Mouse (Mus musculus): Measurements from ENCODE around the gene Tnfrsf21. TPM values are rescaled to one million over a fixed set of nuclear protein-coding genes. Genes with fewer than 3 reads are reported as not detected.

Gene Tnfrsf21
- polyA plus RNA-seq, 1 experiment from 2014 or later, result 32.9 TPM

DNA sequence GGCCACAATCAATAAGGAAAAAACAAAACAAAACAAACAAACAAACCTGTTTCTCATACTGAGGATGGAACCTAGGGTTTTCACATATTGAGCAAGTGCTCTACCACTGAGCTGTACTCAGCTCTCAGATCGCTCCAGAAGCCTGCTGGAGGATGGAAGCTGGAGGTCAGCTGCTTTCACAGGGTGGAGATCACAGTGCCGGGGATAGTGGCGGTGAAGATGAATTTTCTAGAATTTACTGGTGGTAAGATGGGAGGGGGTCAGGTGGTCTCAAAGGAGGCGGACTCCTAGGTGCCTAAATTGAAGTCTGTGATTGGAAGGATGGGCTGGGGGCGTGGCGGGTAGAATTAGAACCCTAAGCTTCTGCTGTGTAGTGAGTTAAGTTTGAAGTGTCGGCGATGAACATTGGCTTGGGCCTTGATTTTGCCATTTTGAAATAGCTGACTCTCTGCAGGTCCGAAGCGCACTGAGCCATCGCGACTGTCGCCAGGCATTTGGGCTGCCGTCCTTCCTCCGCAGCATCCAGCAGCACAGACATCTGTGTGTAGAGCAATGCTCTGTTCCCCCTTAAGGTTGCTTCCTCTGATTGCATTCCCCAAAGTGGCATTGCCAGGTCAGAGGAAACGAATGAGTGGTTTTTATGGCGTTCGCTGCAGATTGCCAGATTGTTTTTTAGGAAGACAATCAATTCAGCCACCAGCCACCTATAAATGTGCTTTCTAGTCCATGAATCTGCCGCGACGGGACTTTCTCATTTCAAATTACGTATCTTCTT, 9.7 kb downstream of the Tnfrsf21 start:
- no peak for ATAC-seq (ENCODE audit: insufficient number of reproducible peaks, low FRiP score, low TSS enrichment, low read depth)
- no peak overlapping the region for H3K4me3 ChIP-seq (replicated peaks)
- no peak overlapping the region for H3K27ac ChIP-seq (replicated peaks)
- no peak overlapping the region for H3K9ac ChIP-seq
- no peaks in the 10 kb centered on the region for H3K36me3 ChIP-seq
- no peaks in the 10 kb centered on the region for H3K27me3 ChIP-seq
- H3K9me3 ChIP-seq (replicated peaks), result no peaks in the 10 kb centered on the region
- H3K4me1 ChIP-seq, result no peaks in the 10 kb centered on the region
- no peak overlapping the region for H3K4me2 ChIP-seq (replicated peaks)
- WGBS, result 94% methylated on average over 22 of the region's 22 CpGs

DNA sequence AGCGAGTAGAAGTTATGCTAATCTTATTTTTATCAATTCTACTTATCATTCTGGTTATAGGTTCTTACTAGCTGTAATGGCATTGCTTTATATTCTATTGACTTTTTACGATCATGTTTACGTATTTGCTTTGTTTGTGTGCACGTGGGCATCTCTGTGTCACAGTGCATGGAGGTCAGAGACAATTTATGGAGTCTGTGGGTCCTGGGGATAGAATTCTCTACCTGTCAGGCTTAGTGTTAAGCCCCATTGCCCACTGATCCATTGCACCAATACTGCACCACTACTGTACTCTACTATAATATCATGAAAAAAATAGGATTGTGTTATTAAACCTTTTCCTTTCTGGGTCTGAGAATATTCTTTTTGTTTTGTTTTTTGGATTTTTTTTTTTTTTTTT, 10.4 kb downstream of the Tnfrsf21 start:
- no peaks in the 10 kb centered on the region for H3K36me3 ChIP-seq
- no peaks in the 10 kb centered on the region for H3K4me1 ChIP-seq
- H3K27me3 ChIP-seq, result no peaks in the 10 kb centered on the region
- no peaks in the 10 kb centered on the region for H3K9me3 ChIP-seq (replicated peaks)
- ATAC-seq (ENCODE audit: insufficient number of reproducible peaks, low FRiP score, low TSS enrichment, low read depth), result no peak
- no peak overlapping the region for H3K9ac ChIP-seq
- 95% methylated on average over 4 of the region's 4 CpGs for WGBS
- no peak overlapping the region for H3K27ac ChIP-seq (replicated peaks)
- no peak overlapping the region for H3K4me2 ChIP-seq (replicated peaks)
- no peak overlapping the region for H3K4me3 ChIP-seq (replicated peaks)

DNA sequence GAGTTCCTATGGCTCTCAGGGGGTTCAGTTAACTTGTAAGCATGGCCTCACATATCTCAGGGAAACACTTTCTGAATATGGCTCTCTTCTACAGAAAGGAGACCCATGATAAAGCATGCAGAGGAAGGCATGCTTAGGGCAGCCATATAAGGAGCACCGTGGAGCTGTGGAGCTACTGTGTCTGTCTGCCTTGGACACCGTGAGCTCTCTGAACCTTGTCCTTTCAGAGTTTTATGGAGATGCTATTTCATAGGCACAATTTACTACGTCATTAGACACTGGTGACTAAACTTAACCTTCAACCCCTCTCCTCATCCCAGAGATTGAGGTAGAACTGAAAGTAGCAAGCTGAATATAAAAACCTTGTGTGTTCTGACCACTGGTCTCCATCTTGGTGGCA, 13.2 kb downstream of the Tnfrsf21 start:
- Histone ChIP-seq H3K4me3 (replicated peaks) (no peak overlapping the region), H3K9me3 (replicated peaks) (no peaks in the 10 kb centered on the region)

DNA sequence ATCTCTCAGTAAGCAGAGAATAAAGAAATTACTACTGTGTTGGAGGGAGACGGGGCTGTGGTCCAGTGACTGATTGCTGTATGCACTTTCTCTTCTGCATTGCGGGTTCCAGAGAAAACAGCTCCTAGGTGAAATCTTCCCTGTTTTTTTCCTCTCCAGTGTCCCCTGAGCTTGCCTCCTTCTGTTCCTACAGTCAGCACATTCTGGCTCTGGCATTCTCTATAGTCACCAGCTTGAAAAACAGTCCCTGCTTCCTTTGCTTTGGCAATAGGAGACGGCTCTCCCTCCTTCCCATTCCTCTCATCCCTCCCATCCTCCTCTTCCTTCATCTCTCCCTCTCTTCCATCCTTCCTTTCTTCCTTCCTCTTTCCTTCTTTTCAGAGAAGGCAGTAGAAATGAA, 13.9 kb downstream of the Tnfrsf21 start:
- no peak overlapping the region for H3K9ac ChIP-seq
- H3K4me2 ChIP-seq (replicated peaks), result no peak overlapping the region
- H3K27ac ChIP-seq (replicated peaks), result no peak overlapping the region
- no peaks in the 10 kb centered on the region for H3K27me3 ChIP-seq
- H3K36me3 ChIP-seq, result no peaks in the 10 kb centered on the region
- H3K4me3 ChIP-seq (replicated peaks), result no peak overlapping the region
- 85% methylated on average over 3 of the region's 3 CpGs for whole genome bisulfite sequencing
- no peaks in the 10 kb centered on the region for H3K9me3 ChIP-seq (replicated peaks)
- H3K4me1 ChIP-seq, result no peaks in the 10 kb centered on the region
- ATAC-seq (ENCODE audit: insufficient number of reproducible peaks, low FRiP score, low TSS enrichment, low read depth), result no peak

More for the DNA sequence above, 13.2 kb downstream of the Tnfrsf21 start:
- Histone ChIP-seq H3K4me2 (replicated peaks) (no peak overlapping the region), H3K9ac (no peak overlapping the region), H3K36me3 (no peaks in the 10 kb centered on the region), H3K27me3 (no peaks in the 10 kb centered on the region), H3K27ac (replicated peaks) (no peak overlapping the region), H3K4me1 (no peaks in the 10 kb centered on the region)
- ATAC-seq (ENCODE audit: insufficient number of reproducible peaks, low FRiP score, low TSS enrichment, low read depth), result no peak
- WGBS, result 92% methylated on average over 3 of the region's 3 CpGs

DNA sequence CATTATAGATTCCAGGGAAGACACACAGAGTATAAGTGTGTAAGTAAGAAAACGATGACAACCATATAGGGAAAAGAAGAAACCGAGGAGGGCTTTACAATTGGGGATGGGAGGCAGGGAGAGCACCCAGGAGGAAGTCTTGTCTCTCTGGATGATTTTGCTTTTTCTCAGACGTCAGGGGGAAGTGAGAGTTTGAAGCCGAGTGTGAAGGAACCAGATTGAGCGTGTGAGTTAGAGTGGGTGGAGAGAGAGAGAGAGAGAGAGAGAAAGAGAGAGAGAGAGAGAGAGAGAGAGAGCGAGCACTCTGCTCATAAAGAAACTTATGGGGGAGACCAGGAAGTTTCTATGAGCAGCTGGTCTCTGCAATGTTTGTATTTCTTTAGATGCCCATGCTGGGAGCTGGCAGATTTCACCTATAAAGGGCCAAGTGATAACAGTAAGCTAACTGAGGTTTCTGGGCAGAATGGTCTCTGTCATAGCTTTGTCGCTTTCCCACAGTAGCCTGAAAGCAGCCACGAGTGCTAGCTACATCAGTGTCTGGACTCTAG, 16.2 kb downstream of the Tnfrsf21 start:
- peaks cover 2% of the 10 kb centered on the region; the same call in 1 of the 2 replicates for H3K36me3 ChIP-seq
- no peak overlapping the region for H3K4me2 ChIP-seq (replicated peaks)
- no peaks in the 10 kb centered on the region for H3K27me3 ChIP-seq
- H3K4me3 ChIP-seq (replicated peaks), result no peak overlapping the region
- 85% methylated on average over 8 of the region's 8 CpGs for WGBS
- no peak for ATAC-seq (ENCODE audit: insufficient number of reproducible peaks, low FRiP score, low TSS enrichment, low read depth)
- H3K4me1 ChIP-seq, result no peaks in the 10 kb centered on the region
- H3K9me3 ChIP-seq (replicated peaks), result no peaks in the 10 kb centered on the region
- H3K27ac ChIP-seq (replicated peaks), result no peak overlapping the region
- no peak overlapping the region for H3K9ac ChIP-seq

DNA sequence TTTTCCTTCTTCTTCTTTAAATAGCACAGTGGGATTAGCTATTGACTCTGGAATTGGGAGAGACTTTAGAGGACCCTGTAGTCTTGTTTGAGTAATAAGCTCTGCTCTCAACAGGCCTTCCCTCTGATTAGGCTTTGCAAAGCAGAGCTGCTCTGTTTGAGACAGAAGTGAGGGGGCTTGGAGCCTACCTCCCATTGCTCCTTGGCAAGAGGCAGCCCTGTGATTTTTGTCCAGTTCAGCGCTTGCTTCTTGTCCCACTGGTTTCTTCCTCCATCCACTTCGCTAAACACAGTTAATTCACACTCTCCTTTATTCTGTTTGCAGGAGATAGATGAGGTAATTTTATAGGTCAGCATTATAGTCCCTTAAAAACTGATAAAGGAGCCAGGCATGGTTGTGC, 19.0 kb downstream of the Tnfrsf21 start:
- no peak overlapping the region for H3K4me2 ChIP-seq (replicated peaks)
- WGBS, result 92% methylated on average over 2 of the region's 2 CpGs
- no peak for ATAC-seq (ENCODE audit: insufficient number of reproducible peaks, low FRiP score, low TSS enrichment, low read depth)
- no peaks in the 10 kb centered on the region for H3K4me1 ChIP-seq
- no peaks in the 10 kb centered on the region for H3K9me3 ChIP-seq (replicated peaks)
- no peaks in the 10 kb centered on the region for H3K27me3 ChIP-seq
- H3K27ac ChIP-seq (replicated peaks), result no peak overlapping the region
- H3K36me3 ChIP-seq, result peaks cover 17% of the 10 kb centered on the region
- H3K4me3 ChIP-seq (replicated peaks), result no peak overlapping the region
- no peak overlapping the region for H3K9ac ChIP-seq

DNA sequence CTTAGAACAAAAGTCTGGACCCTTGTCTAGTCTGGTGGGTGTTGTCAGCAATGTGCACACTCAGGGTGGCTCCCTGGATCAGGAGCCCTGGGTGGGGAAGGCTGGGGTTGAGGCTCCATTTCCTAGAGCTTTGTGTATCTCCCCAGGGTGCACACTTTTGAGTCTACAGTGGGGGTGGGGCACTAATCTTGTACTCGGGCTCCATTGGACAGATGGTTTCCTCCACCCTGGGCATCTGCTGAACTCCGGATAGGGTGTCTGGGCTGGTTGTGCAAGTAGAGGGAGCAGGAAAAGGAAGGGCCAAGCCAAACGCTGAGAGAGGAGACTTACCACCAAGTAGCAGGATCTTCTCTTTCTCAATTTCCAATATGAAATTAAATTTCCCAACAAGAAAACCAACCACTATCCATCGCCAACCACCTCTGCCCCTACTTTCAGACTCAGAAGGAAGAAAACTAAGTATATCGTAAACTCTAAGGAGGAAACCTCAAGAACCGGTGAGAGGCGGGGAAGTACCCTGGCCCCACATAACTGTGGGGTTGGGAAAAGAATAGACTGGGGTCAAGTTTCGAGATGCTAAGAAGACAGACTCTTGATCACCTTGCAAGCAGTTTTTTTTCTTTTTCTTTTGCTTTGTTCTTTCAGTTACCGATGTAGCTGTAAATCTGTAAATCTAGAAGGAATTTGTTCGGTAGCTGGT, 19.9 kb downstream of the Tnfrsf21 start:
- Histone ChIP-seq H3K4me1 (no peaks in the 10 kb centered on the region), H3K9ac (no peak overlapping the region), H3K4me2 (replicated peaks) (no peak overlapping the region), H3K9me3 (replicated peaks) (no peaks in the 10 kb centered on the region), H3K36me3 (peaks cover 19% of the 10 kb centered on the region), H3K27ac (replicated peaks) (no peak overlapping the region), H3K4me3 (replicated peaks) (no peak overlapping the region), H3K27me3 (no peaks in the 10 kb centered on the region)
- ATAC-seq (ENCODE audit: insufficient number of reproducible peaks, low FRiP score, low TSS enrichment, low read depth), result no peak
- 82% methylated on average over 10 of the region's 10 CpGs for WGBS

DNA sequence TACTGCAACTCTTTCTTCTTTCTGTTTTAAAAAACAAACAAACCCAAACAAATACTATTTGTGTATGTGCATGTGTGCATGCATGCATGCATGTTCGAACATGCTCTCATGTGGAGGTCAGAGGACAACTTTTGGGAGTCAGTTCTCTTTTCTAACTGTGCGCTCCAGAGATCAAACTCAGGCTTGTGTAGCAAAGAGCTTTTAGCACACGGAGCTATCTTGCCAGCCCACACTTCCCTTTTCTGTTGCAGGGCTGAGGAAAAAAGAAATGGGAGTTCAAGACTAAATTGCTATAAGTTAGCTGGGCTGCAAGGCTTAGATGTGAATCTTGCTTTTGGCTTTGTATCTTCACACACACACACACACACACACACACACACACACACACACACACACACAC, 24.2 kb downstream of the Tnfrsf21 start:
- Histone ChIP-seq H3K27me3 (no peaks in the 10 kb centered on the region), H3K27ac (replicated peaks) (no peak overlapping the region), H3K9ac (no peak overlapping the region), H3K4me2 (replicated peaks) (no peak overlapping the region), H3K9me3 (replicated peaks) (no peaks in the 10 kb centered on the region), H3K4me3 (replicated peaks) (no peak overlapping the region), H3K4me1 (no peaks in the 10 kb centered on the region), H3K36me3 (peaks cover 23% of the 10 kb centered on the region)
- WGBS, result 76% methylated on average over 3 of the region's 3 CpGs
- ATAC-seq (ENCODE audit: insufficient number of reproducible peaks, low FRiP score, low TSS enrichment, low read depth), result no peak

DNA sequence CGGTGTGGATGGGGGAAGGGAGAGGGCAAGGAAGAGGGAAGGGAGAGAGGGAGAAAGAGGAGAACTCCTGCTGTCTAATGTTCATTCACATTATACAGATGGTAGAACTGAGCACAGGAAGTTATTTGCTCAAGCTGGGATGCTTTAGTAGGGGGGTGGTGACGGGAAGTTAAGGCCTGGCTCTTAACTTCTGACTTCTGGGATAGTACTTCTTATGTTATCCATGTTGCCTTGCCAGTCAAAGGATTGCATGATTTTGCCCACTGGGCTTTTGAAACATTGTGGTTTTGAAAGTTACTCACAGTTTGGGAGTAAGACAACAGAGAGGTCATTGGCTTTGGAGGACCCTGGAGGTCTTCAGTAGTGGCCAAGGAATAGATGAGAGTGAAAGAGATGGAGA, 34.3 kb downstream of the Tnfrsf21 start:
- Histone ChIP-seq H3K4me1 (no peaks in the 10 kb centered on the region), H3K4me2 (replicated peaks) (no peak overlapping the region), H3K36me3 (no peaks in the 10 kb centered on the region), H3K27ac (replicated peaks) (no peak overlapping the region), H3K9ac (no peak overlapping the region), H3K4me3 (replicated peaks) (no peak overlapping the region), H3K27me3 (no peaks in the 10 kb centered on the region), H3K9me3 (replicated peaks) (no peaks in the 10 kb centered on the region)
- 91% methylated on average over 2 of the region's 2 CpGs for WGBS
- ATAC-seq (ENCODE audit: insufficient number of reproducible peaks, low FRiP score, low TSS enrichment, low read depth), result no peak

DNA sequence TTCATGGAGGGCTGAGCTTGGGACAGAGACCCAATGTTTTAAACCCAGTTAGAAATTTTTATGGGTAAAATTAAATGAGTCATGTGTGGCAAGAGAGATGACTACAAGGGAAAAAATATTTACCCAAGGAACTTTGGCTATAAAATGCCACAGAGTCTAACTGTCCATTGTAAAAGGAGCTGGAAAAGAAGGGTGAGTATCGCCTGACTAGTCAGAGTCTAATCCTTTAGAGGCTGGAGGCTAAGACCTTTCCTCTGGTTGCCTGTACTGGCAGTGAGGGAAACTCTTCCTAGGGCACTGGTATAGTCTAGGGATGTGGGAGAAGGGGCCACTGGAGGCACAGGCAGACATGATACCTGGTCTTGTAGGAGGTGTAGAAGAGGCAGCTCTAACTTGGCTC, 36.4 kb downstream of the Tnfrsf21 start:
- H3K4me2 ChIP-seq (replicated peaks), result no peak overlapping the region

DNA sequence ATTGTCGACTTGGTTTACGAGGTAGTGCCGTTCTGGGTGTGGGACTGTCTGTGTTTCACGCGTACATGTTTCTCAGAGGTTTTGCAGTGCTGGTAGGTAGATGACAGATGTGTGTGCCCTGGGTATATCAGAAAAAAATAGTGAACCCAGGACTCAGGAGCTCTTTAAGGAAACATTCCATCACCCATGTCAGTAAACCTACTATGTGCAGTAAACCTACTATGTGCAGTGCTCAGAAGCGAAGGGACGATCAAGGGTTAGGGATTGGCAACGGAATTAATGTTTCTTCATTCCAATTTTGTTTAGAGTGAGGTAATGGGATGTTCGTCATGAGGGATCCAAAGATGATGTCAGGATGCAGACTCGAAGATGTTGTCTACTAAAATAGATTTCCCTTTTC, 37.6 kb downstream of the Tnfrsf21 start:
- Histone ChIP-seq H3K27ac (replicated peaks) (no peak overlapping the region), H3K9me3 (replicated peaks) (no peaks in the 10 kb centered on the region), H3K4me3 (replicated peaks) (no peak overlapping the region), H3K36me3 (no peaks in the 10 kb centered on the region), H3K27me3 (no peaks in the 10 kb centered on the region), H3K4me1 (no peaks in the 10 kb centered on the region), H3K9ac (no peak overlapping the region), H3K4me2 (replicated peaks) (no peak overlapping the region)
- no peak for ATAC-seq (ENCODE audit: insufficient number of reproducible peaks, low FRiP score, low TSS enrichment, low read depth)
- WGBS, result 94% methylated on average over 10 of the region's 10 CpGs

More for the DNA sequence above, 36.4 kb downstream of the Tnfrsf21 start:
- Histone ChIP-seq H3K27me3 (no peaks in the 10 kb centered on the region), H3K9ac (no peak overlapping the region), H3K4me1 (no peaks in the 10 kb centered on the region), H3K27ac (replicated peaks) (no peak overlapping the region), H3K4me3 (replicated peaks) (no peak overlapping the region), H3K36me3 (no peaks in the 10 kb centered on the region), H3K9me3 (replicated peaks) (no peaks in the 10 kb centered on the region)
- no peak for ATAC-seq (ENCODE audit: insufficient number of reproducible peaks, low FRiP score, low TSS enrichment, low read depth)
- 87% methylated on average over 1 of the region's 1 CpGs for WGBS
